Mouse (Mus musculus) embryonic fibroblast, embryonic 13.5 days (primary cell): ENCODE measurements around the gene Ddx42. TPM values are rescaled to one million over a fixed set of nuclear protein-coding genes. Genes with fewer than 3 reads are reported as not detected.
A peak's percentile ranks its signal among the peaks of the same experiment; 100 is the strongest.
"Not testable (repeated sequence)": the region's sequence is repeated elsewhere in the genome, so short reads cannot be mapped to it uniquely, and the experiment has no call there.

Source experiments
- H3K27ac ChIP-seq: 2 replicates; pipeline ENCODE4 v1.5.1; 2012; ENCODE audit warnings: low read length, control low read depth, inconsistent platforms; ENCODE audit not compliant: insufficient read depth
- H3K4me1 ChIP-seq: 2 replicates; pipeline ENCODE4 v1.6.1; 2011; ENCODE audit warnings: low read length; ENCODE audit not compliant: control insufficient read depth, insufficient read depth
- H3K4me3 ChIP-seq: 2 replicates; pipeline ENCODE4 v1.5.1; 2011; ENCODE audit warnings: mild to moderate bottlenecking, control low read depth, low read length; ENCODE audit not compliant: insufficient read depth
- CTCF ChIP-seq: IDR thresholded peaks from 2 replicates; pipeline ENCODE4 v1.5.1; 2011; ENCODE audit warnings: mild to moderate bottlenecking, control low read depth, low read length, moderate library complexity, borderline replicate concordance; ENCODE audit not compliant: insufficient read depth
- POLR2A ChIP-seq: IDR thresholded peaks from 2 replicates; pipeline ENCODE4 v1.6.1; 2011; ENCODE audit warnings: low read depth, mild to moderate bottlenecking, control low read depth, low read length, moderate library complexity
- polyA plus RNA-seq: library from polyadenylated mRNA; stranded (reverse); fragments of >200 nt; gene quantifications from 2 replicates; pipeline ENCODE4 v1.2.4, GENCODE M21; 2011; ENCODE audit warnings: low read depth; ENCODE audit not compliant: missing spikeins, insufficient read length

The Ddx42 gene
- polyA plus RNA-seq, 1 experiment = 58.3 TPM

- no peak for TF ChIP-seq POLR2A
- TF ChIP-seq CTCF = no peak
- H3K27ac ChIP-seq = no peak overlapping the region
- no peak overlapping the region for H3K4me3 ChIP-seq
- H3K4me1 ChIP-seq = no peaks in the 10 kb centered on the region; the same call in 1 of the 2 replicates
These were observed 36.3 kb upstream of the Ddx42 start for GRCm38 (mm10) chr11:106180449-106180801.

- TF ChIP-seq CTCF (no peak), POLR2A (no peak)
- no peak overlapping the region for H3K27ac ChIP-seq
- no peak overlapping the region for H3K4me3 ChIP-seq
- H3K4me1 ChIP-seq = peaks cover 2% of the 10 kb centered on the region; the same call in 1 of the 2 replicates
These were observed 29.4 kb upstream of the Ddx42 start for GRCm38 (mm10) chr11:106187326-106187725.

- peaks cover 14% of the 10 kb centered on the region for H3K4me1 ChIP-seq
- no peak overlapping the region for H3K27ac ChIP-seq
- H3K4me3 ChIP-seq = no peak overlapping the region
- TF ChIP-seq CTCF (no peak), POLR2A (no peak)
These were observed 25.0 kb upstream of the Ddx42 start for GRCm38 (mm10) chr11:106191716-106192115.

GRCm38 (mm10) chr11:106192241-106192640 lies 24.5 kb upstream of the Ddx42 start:
- H3K4me3 ChIP-seq = peak overlapping the region; percentile 83
- no peak overlapping the region for H3K27ac ChIP-seq
- TF ChIP-seq POLR2A (no peak), CTCF (no peak)

GRCm38 (mm10) chr11:106192657-106193370 lies 23.9 kb upstream of the Ddx42 start:
- TF ChIP-seq POLR2A (no peak), CTCF (no peak)
- Histone ChIP-seq H3K27ac (peak overlapping the region; percentile 32; the same call in 1 of the 2 replicates), H3K4me1 (peaks cover 14% of the 10 kb centered on the region), H3K4me3 (peak overlapping the region; percentile 83)

More at GRCm38 (mm10) chr11:106192241-106192640, 24.5 kb upstream of the Ddx42 start:
- peaks cover 14% of the 10 kb centered on the region for H3K4me1 ChIP-seq

GRCm38 (mm10) chr11:106193371-106194154 lies 23.2 kb upstream of the Ddx42 start:
- TF ChIP-seq POLR2A (peak; percentile 90), CTCF (no peak)
- H3K4me3 ChIP-seq = peak overlapping the region; percentile 83
- peak overlapping the region; percentile 66 for H3K27ac ChIP-seq
- peaks cover 14% of the 10 kb centered on the region for H3K4me1 ChIP-seq

- peak overlapping the region; percentile 40 for H3K4me3 ChIP-seq
- peaks cover 14% of the 10 kb centered on the region for H3K4me1 ChIP-seq
- peak overlapping the region; percentile 66 for H3K27ac ChIP-seq
- TF ChIP-seq POLR2A (no peak), CTCF (no peak)
These were observed 22.6 kb upstream of the Ddx42 start for GRCm38 (mm10) chr11:106194155-106194541.

GRCm38 (mm10) chr11:106194891-106195290 lies 21.8 kb upstream of the Ddx42 start:
- H3K27ac ChIP-seq = peak overlapping the region; percentile 67; the same call in 1 of the 2 replicates
- peaks cover 14% of the 10 kb centered on the region for H3K4me1 ChIP-seq
- H3K4me3 ChIP-seq = no peak overlapping the region
- no peak for TF ChIP-seq POLR2A
- no peak for TF ChIP-seq CTCF

GRCm38 (mm10) chr11:106195341-106195740 lies 21.4 kb upstream of the Ddx42 start:
- TF ChIP-seq POLR2A (no peak), CTCF (no peak)
- no peak overlapping the region for H3K4me3 ChIP-seq
- H3K27ac ChIP-seq = peak overlapping the region; percentile 67; the same call in 1 of the 2 replicates
- H3K4me1 ChIP-seq = peaks cover 14% of the 10 kb centered on the region

GRCm38 (mm10) chr11:106198277-106198676 lies 18.4 kb upstream of the Ddx42 start:
- Histone ChIP-seq H3K4me1 (peaks cover 12% of the 10 kb centered on the region), H3K4me3 (no peak overlapping the region)
- TF ChIP-seq CTCF (no peak), POLR2A (no peak)

GRCm38 (mm10) chr11:106199997-106200396 lies 16.7 kb upstream of the Ddx42 start:
- not testable (repeated sequence) for H3K4me1 ChIP-seq, H3K4me3 ChIP-seq, H3K27ac ChIP-seq

More at GRCm38 (mm10) chr11:106198277-106198676, 18.4 kb upstream of the Ddx42 start:
- H3K27ac ChIP-seq = no peak overlapping the region
